Mouse (Mus musculus): ENCODE measurements around the gene Pld4.

DNA sequence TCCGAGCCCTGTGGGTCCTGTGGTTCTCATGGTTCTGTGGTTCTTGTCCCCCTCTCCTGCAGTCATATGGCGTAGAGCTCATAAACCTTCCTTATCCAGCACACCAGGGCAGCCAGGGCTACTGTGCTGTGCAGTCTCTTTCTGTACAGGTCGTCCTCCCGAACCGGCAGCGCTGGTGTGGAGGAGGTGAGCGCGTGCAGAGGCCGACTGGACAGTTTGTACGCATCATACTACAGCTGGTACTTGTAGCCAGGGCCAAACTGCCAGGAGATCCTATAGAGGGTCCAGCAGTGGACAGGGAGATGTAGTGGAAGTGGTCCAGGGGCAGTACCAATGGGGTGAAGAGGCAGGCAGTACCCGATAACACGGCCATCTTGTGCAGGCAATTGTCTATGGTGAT lies 9.5 kb upstream of the Pld4 start:
- TF ChIP-seq POLR2A (IDR thresholded peaks at IDR 0.05; ENCODE audit: borderline replicate concordance, control insufficient read depth, low read depth, low read length) (no peak), CTCF (IDR thresholded peaks at IDR 0.05; ENCODE audit: control insufficient read depth, insufficient read depth, low read length) (no peak)

Data from bone marrow, adult 2 months (tissue).